Mouse (Mus musculus): ENCODE measurements around the gene Inhbc.

GRCm38 (mm10) chr10:127322669-127323068 lies 47.6 kb downstream of the Inhbc start:
- TF ChIP-seq CHD2 (IDR thresholded peaks at IDR 0.05; ENCODE audit: low read length) (no peak), EP300 (IDR thresholded peaks at IDR 0.05; ENCODE audit: low read length) (no peak), MXI1 (IDR thresholded peaks at IDR 0.05; ENCODE audit: low read depth, low read length) (no peak), E2F4 (IDR thresholded peaks at IDR 0.05; ENCODE audit: insufficient replicate concordance, low read depth, low read length) (no peak)
